7 mouse cellular contexts compared by ENCODE assay signal in genomic region chr17:14943009-14943728, GRCm38 (mm10). TPM values are rescaled to one million over a fixed set of nuclear protein-coding genes. Genes with fewer than 3 reads are reported as not detected.
A peak's percentile ranks its signal among the peaks of the same experiment; 100 is the strongest.
DNase-seq lines count a peak whose midpoint lies in the region; ATAC-seq and TF ChIP-seq lines count a peak whose summit lies in the region.

TSS of gene Wdr27 (minus strand) at chr17:14943158.
TSS of gene 1600012H06Rik (plus strand) at chr17:14943184.

- H3K9ac ChIP-seq in intestine, postnatal 0 days (ENCODE audit: low read depth, low read length): peak within 1 kb of the TSS; percentile 66
- H3K9ac ChIP-seq in midbrain, embryonic 12.5 days (replicated peaks): peak within 1 kb of the TSS; percentile 90

- H3K4me1 ChIP-seq in intestine, postnatal 0 days (replicated peaks; ENCODE audit: control insufficient read depth, insufficient read depth, low read length): peaks cover 13% of the 10 kb centered on the region; the same call in 1 of the 2 replicates
- peaks cover 19% of the 10 kb centered on the region for H3K4me1 ChIP-seq in midbrain, embryonic 12.5 days
- peaks cover 5% of the 10 kb centered on the region; the same call in 1 of the 2 replicates for H3K4me1 ChIP-seq in small intestine, adult 2 months (ENCODE audit: control insufficient read depth, insufficient read depth, insufficient read length, low read length)

- intact Hi-C loops in left cerebral cortex, postnatal 4 days (cut with DNase I): no loop called here

- H3K27ac ChIP-seq in intestine, postnatal 0 days (ENCODE audit: low read depth, low read length): peak within 1 kb of the TSS; percentile 81
- peak within 1 kb of the TSS; percentile 69 for H3K27ac ChIP-seq in midbrain, embryonic 12.5 days (replicated peaks)
- H3K27ac ChIP-seq in small intestine, adult 2 months (ENCODE audit: insufficient read depth, low read depth, low read length): peak within 1 kb of the TSS; percentile 34

- H3K9me3 ChIP-seq in intestine, postnatal 0 days (ENCODE audit: control insufficient read depth): no peaks in the 10 kb centered on the region
- no peaks in the 10 kb centered on the region for H3K9me3 ChIP-seq in midbrain, embryonic 12.5 days

- H3K27me3 ChIP-seq in intestine, postnatal 0 days (replicated peaks; ENCODE audit: control insufficient read depth, insufficient read depth, low read length): no peaks in the 10 kb centered on the region
- H3K27me3 ChIP-seq in midbrain, embryonic 12.5 days: no peaks in the 10 kb centered on the region
- no peaks in the 10 kb centered on the region for H3K27me3 ChIP-seq in small intestine, adult 2 months (ENCODE audit: control insufficient read depth, insufficient read depth, low read length)

- peak within 1 kb of the TSS; percentile 89 for H3K4me2 ChIP-seq in intestine, postnatal 0 days (replicated peaks; ENCODE audit: low read depth)
- peak within 1 kb of the TSS; percentile 92 for H3K4me2 ChIP-seq in midbrain, embryonic 12.5 days (replicated peaks)

- no peak for TF ChIP-seq CTCF in intestine, postnatal 0 days (IDR thresholded peaks at IDR 0.05; ENCODE audit: low read depth)
- TF ChIP-seq CTCF in small intestine, adult 2 months (IDR thresholded peaks at IDR 0.05; ENCODE audit: extremely low read depth, insufficient read length, insufficient replicate concordance, low read depth, low read length): no peak

- 0 out of 2 replicates have a peak, but pooled peaks cover 5% of the 10 kb centered on the region for H3K36me3 ChIP-seq in intestine, postnatal 0 days (ENCODE audit: control insufficient read depth, insufficient read depth)
- peaks cover 4% of the 10 kb centered on the region; the same call in 1 of the 2 replicates for H3K36me3 ChIP-seq in midbrain, embryonic 12.5 days
- peaks cover 5% of the 10 kb centered on the region for H3K36me3 ChIP-seq in small intestine, adult 2 months (ENCODE audit: control insufficient read depth, insufficient read depth, low read length)

- peak; percentile 99 for DNase-seq in adrenal gland, adult 8-10 months
- peak; percentile 98 for DNase-seq in embryo, embryonic 9.5 days (ENCODE audit: extremely low spot score)
- DNase-seq in gonadal fat pad, adult 2 months (ENCODE audit: low read depth): peak; percentile 75
- DNase-seq in left cerebral cortex, postnatal 4 days: peak; percentile 99

- WGBS in intestine, postnatal 0 days: under 1% methylated on average over 54 of the region's 54 CpGs
- WGBS in midbrain, embryonic 12.5 days: 0% methylated on average over 54 of the region's 54 CpGs
- WGBS in small intestine, adult 2 months: under 1% methylated on average over 54 of the region's 54 CpGs

- peak; percentile 97 for ATAC-seq in intestine, postnatal 0 days
- ATAC-seq in midbrain, embryonic 12.5 days (ENCODE audit: low FRiP score, low read depth): peak; percentile 98

- peak within 1 kb of the TSS; percentile 84 for H3K4me3 ChIP-seq in intestine, postnatal 0 days (ENCODE audit: low read depth, low read length)
- peak within 1 kb of the TSS; percentile 77 for H3K4me3 ChIP-seq in midbrain, embryonic 12.5 days
- H3K4me3 ChIP-seq in small intestine, adult 2 months (ENCODE audit: low read depth, low read length): peak within 1 kb of the TSS; percentile 72

- TF ChIP-seq POLR2A in small intestine, adult 2 months (IDR thresholded peaks at IDR 0.05; ENCODE audit: low read depth, low read length): peak; percentile 52

RNA-seq across cellular contexts. Expression of gene Wdr27, which starts in this region (rescaled TPM):
- 1 to 10 TPM; 3.5 to 9.7 (median 6.9) TPM for total RNA-seq in adrenal gland, adult 8-10 months (2022)
- 12.9 and 13.5 TPM in 2 replicates for polyA plus RNA-seq in gonadal fat pad, adult 2 months (2012; rRNA removed)
- 6.0 and 6.2 TPM in 2 replicates for polyA plus RNA-seq in intestine, postnatal 0 days (2015; fragmentation: Nextera tagmentation; extraction: Ambion mirVana)
- total RNA-seq in left cerebral cortex, postnatal 4 days (2021): 1 to 10 TPM; 2.9 to 5.5 TPM
- polyA plus RNA-seq in midbrain, embryonic 12.5 days (2016; fragmentation: Nextera tagmentation; extraction: Ambion mirVana): 4.7 and 7.1 TPM in 2 replicates
- 0.63 and 1.8 TPM in 2 replicates for polyA plus RNA-seq in small intestine, adult 2 months (2012; rRNA removed)

RNA-seq across cellular contexts. Expression of gene 1600012H06Rik, which starts in this region (rescaled TPM):
- 10 to 100 TPM; 24.5 to 49.4 (median 38.0) TPM for total RNA-seq in adrenal gland, adult 8-10 months (2022)
- polyA plus RNA-seq in gonadal fat pad, adult 2 months (2012; rRNA removed): 19.1 and 19.6 TPM in 2 replicates
- 38.1 and 40.8 TPM in 2 replicates for polyA plus RNA-seq in intestine, postnatal 0 days (2015; fragmentation: Nextera tagmentation; extraction: Ambion mirVana)
- 10 to 100 TPM; 21.7 to 22.0 TPM for total RNA-seq in left cerebral cortex, postnatal 4 days (2021)
- polyA plus RNA-seq in midbrain, embryonic 12.5 days (2016; fragmentation: Nextera tagmentation; extraction: Ambion mirVana): 31.4 and 33.1 TPM in 2 replicates
- polyA plus RNA-seq in small intestine, adult 2 months (2012; rRNA removed): 5.7 and 10.3 TPM in 2 replicates

Comparison
In these comparisons a context has a peak if more than half of its experiments do, and no peak if none do; other contexts are left out.
1. Peak in every context shown above with its lines: DNase-seq, ATAC-seq, H3K4me3 ChIP-seq and H3K27ac ChIP-seq.